Mouse (Mus musculus): ENCODE measurements around the gene Tpx2. TPM values are rescaled to one million over a fixed set of nuclear protein-coding genes. Genes with fewer than 3 reads are reported as not detected.

The Tpx2 gene
- polyA plus RNA-seq, 1 experiment from 2014 or later, result 95.3 TPM

DNA sequence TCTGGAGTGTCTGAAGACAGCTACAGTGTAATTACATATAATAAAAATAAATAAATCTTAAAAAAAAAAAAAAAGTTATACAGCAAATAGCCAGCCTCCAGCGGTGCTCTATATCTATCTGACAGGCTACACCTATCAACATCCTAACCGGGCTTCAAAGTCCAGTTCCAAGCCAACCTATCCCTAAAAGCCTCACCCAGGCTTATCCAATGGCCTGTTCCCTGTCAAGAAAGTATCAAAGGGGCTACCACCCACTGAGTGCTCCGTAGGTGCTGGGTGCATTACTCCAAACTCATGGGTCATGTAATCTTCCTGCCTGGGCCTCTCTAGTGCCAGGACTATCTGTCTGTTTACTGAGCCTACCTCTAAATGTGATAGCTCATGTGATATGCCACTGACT, 39.6 kb upstream of the Tpx2 start:
- no peaks in the 10 kb centered on the region; the same call in none of the 2 replicates for H3K36me3 ChIP-seq (ENCODE audit: control insufficient read depth, insufficient read depth, low read length)
- H3K9ac ChIP-seq (replicated peaks; ENCODE audit: low read depth, low read length), result no peak overlapping the region
- H3K4me1 ChIP-seq (ENCODE audit: control insufficient read depth, insufficient read depth, low read length), result peaks cover 42% of the 10 kb centered on the region
- H3K4me2 ChIP-seq (replicated peaks; ENCODE audit: low read depth, low read length), result no peak overlapping the region
- no peak for ATAC-seq (ENCODE audit: insufficient number of reproducible peaks, insufficient read depth, low FRiP score, low read depth)
- H3K4me3 ChIP-seq (ENCODE audit: low read depth, low read length), result no peak overlapping the region
- no peak overlapping the region for H3K27ac ChIP-seq (ENCODE audit: low read length)
- no peaks in the 10 kb centered on the region for H3K27me3 ChIP-seq (ENCODE audit: control insufficient read depth, insufficient read depth, low read length)
- no peaks in the 10 kb centered on the region for H3K9me3 ChIP-seq (ENCODE audit: control insufficient read depth, low read depth, low read length)
- WGBS, result 74% methylated on average over 3 of the region's 3 CpGs

DNA sequence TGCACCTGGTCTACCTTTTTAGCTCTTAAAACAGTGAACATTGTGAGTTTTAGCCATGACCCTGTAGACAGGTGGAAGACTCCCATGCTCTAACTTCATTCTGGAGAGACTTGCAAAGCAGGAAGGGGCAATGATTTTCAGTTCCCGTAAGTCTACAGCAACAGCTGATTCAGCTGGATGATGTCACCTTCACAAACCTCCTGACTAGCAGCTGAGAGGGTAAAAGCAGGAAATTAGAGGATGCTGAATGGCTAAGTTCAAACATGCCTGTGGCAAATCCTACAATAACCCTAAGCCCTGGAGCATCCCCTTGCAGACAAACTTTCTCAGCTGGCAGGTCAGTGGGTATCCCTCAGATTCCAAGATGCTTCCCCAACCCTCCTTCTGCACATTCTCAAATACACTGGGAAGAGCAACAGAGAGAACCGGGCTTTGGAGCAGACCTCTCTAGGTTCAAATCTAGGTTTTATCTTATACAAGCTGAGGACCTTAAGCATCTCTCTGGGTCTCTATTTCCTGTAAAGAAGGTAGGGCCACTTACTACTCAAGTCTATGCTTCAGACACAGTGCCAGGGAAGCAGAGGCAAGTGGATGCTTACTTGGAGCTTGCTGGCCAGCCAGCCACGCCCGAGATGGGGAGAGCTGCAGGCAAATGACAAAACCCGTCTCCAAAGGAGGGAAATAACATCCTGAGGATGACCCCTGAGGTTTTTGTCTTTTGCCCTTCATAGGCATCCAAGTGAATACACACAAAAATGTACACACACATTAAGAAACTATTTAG, 37.4 kb upstream of the Tpx2 start:
- no peak overlapping the region for H3K4me2 ChIP-seq (replicated peaks; ENCODE audit: low read depth, low read length)
- WGBS, result 68% methylated on average over 5 of the region's 5 CpGs
- no peak overlapping the region for H3K9ac ChIP-seq (replicated peaks; ENCODE audit: low read depth, low read length)
- H3K27ac ChIP-seq (ENCODE audit: low read length), result no peak overlapping the region
- no peaks in the 10 kb centered on the region; the same call in none of the 2 replicates for H3K36me3 ChIP-seq (ENCODE audit: control insufficient read depth, insufficient read depth, low read length)
- H3K9me3 ChIP-seq (ENCODE audit: control insufficient read depth, low read depth, low read length), result no peaks in the 10 kb centered on the region
- no peak for ATAC-seq (ENCODE audit: insufficient number of reproducible peaks, insufficient read depth, low FRiP score, low read depth)
- H3K4me1 ChIP-seq (ENCODE audit: control insufficient read depth, insufficient read depth, low read length), result peaks cover 30% of the 10 kb centered on the region; the same call in 1 of the 2 replicates
- no peak overlapping the region for H3K4me3 ChIP-seq (ENCODE audit: low read depth, low read length)
- no peaks in the 10 kb centered on the region for H3K27me3 ChIP-seq (ENCODE audit: control insufficient read depth, insufficient read depth, low read length)

DNA sequence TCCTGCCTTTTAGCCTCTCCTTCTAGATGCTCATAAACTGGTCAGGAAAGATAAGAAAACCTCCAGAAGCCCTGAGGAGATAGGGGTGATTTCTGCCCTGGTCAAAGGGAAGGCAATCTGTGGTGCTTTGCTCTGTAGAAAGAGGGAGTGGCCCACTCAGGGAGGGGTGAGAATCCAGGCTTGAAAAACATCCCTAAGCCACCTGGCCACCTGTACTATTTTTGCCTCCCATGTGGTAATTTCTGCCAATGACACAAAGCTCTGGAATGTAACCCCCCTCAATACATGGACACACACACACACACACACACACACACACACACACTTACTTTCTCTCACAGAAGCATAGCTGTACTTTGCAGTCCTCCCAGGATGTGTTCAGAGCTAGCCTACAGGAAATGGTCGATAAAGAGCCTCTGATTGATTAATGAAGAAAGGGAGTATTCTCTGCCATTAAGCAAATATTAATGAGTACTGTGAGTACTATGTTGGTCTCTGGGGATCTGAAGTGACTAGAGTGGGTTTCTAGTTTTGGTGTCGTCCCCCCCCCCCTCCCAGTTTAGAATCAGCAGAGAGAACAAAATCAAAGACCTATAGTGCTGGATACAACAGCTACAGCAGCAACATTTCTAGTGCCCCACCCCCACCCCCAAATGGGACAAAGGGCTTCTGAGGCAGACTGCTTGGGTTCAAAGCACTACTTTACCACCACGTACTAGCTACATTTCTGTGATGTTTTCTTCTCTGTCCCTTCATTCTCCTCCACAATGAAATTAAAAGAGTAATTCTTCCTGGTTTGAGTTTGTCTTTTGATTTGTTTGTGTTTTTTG, 36.2 kb upstream of the Tpx2 start:
- Histone ChIP-seq H3K27me3 (ENCODE audit: control insufficient read depth, insufficient read depth, low read length) (no peaks in the 10 kb centered on the region), H3K4me2 (replicated peaks; ENCODE audit: low read depth, low read length) (no peak overlapping the region), H3K27ac (ENCODE audit: low read length) (peak overlapping the region; percentile 48; the same call in 1 of the 2 replicates), H3K36me3 (ENCODE audit: control insufficient read depth, insufficient read depth, low read length) (no peaks in the 10 kb centered on the region; the same call in 1 of the 2 replicates), H3K9me3 (ENCODE audit: control insufficient read depth, low read depth, low read length) (no peaks in the 10 kb centered on the region), H3K4me3 (ENCODE audit: low read depth, low read length) (no peak overlapping the region), H3K9ac (replicated peaks; ENCODE audit: low read depth, low read length) (no peak overlapping the region), H3K4me1 (ENCODE audit: control insufficient read depth, insufficient read depth, low read length) (peaks cover 27% of the 10 kb centered on the region; the same call in 1 of the 2 replicates)
- ATAC-seq (ENCODE audit: insufficient number of reproducible peaks, insufficient read depth, low FRiP score, low read depth), result peak; percentile 70; the same call in 1 of the 2 replicates
- whole genome bisulfite sequencing, result 31% methylated on average over 3 of the region's 3 CpGs

DNA sequence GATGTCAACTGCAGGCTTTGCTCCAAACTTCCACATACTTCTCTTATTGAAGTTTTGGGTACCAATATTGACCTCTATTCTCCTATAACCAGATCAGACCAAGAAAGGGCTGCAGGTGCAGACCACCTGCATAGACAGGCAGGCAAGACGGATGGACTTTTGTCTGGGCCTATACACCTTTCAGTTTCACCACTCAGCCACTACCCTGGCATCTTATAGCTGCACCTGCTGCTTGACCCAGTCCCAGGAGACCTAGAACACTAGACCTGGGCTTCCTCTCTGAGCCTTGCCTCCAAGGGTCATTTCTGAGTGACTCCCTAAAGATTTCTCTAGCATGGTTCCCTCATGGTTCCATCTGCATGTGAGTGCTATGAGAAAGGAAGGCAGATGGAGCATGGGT, 34.5 kb upstream of the Tpx2 start:
- Histone ChIP-seq H3K9ac (replicated peaks; ENCODE audit: low read depth, low read length) (no peak overlapping the region), H3K36me3 (ENCODE audit: control insufficient read depth, insufficient read depth, low read length) (no peaks in the 10 kb centered on the region; the same call in 1 of the 2 replicates), H3K4me1 (ENCODE audit: control insufficient read depth, insufficient read depth, low read length) (peaks cover 43% of the 10 kb centered on the region), H3K9me3 (ENCODE audit: control insufficient read depth, low read depth, low read length) (no peaks in the 10 kb centered on the region), H3K4me3 (ENCODE audit: low read depth, low read length) (no peak overlapping the region), H3K27ac (ENCODE audit: low read length) (no peak overlapping the region), H3K27me3 (ENCODE audit: control insufficient read depth, insufficient read depth, low read length) (no peaks in the 10 kb centered on the region), H3K4me2 (replicated peaks; ENCODE audit: low read depth, low read length) (no peak overlapping the region)
- 86% methylated on average over 1 of the region's 1 CpGs for WGBS
- no peak for ATAC-seq (ENCODE audit: insufficient number of reproducible peaks, insufficient read depth, low FRiP score, low read depth)

DNA sequence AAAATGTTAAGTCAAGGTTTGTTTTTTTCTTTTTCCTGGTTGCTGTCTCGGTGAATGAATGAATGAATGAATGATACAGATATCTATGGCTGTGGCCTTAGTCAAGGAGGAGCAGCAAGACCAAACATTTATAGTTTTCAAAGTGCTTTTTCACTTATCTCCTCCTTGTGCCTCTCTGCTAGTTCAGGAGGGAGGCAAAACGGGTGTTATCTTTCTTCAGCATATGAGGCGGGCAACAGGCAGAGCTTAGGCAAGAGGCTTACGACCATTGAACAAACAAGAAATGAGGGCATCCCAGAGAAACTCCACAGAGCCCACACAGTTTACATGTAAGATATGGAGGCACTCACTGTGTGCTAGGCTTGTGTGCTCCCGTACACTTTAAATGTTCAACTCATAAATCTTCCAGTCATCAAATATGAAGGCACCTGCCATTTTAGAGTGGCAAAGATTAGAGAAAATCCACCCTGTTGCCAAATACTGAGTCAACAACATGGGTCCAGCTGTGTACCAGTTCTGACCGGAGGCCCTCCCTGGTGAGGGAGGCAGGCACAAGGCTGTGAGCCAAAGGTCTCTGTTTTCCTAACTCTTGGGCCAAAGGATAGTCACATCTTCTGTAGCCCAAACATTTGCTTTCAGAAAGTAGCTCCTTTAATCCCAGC, 33.4 kb upstream of the Tpx2 start:
- H3K27ac ChIP-seq (ENCODE audit: low read length), result no peak overlapping the region
- no peak for ATAC-seq (ENCODE audit: insufficient number of reproducible peaks, insufficient read depth, low FRiP score, low read depth)

DNA sequence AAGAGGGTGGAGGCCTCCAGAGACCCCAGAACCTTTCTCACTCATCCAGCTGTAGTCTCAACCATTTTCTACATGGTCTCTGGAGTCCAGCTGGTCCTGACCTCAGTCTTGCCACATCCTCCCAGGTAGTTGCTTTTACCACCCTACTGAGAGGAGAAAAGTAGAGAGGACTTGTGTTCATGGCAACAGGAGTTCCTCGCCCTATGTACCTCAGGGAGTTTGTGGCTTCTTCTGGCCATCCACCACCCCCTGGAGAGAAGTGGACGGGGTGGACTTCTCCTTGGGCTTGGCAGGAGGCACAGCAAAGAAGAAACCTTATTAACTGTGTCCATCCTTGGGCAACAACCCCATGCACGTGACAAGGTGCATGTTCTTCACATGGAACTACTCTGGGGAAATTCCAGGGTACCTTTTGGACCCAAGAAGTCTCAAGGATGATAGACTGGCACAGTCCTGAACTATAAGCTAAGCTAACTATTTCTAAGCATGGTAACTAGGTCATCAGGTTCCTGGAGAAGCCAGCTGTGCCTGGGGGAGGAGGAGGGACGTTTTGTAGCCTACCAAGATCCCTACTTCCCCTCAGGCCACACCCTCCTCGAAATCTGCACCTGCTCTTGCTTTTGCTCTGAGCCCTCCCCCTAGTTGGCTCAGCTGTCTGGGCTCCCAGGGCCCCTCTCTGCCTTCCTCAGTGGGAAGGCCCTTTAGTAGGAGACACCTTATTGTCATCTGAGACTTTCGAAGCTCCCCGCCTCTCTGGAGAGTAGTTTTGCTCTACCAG, 31.7 kb upstream of the Tpx2 start:
- Histone ChIP-seq H3K9ac (replicated peaks; ENCODE audit: low read depth, low read length) (no peak overlapping the region), H3K4me2 (replicated peaks; ENCODE audit: low read depth, low read length) (no peak overlapping the region), H3K27me3 (ENCODE audit: control insufficient read depth, insufficient read depth, low read length) (no peaks in the 10 kb centered on the region), H3K4me3 (ENCODE audit: low read depth, low read length) (no peak overlapping the region), H3K36me3 (ENCODE audit: control insufficient read depth, insufficient read depth, low read length) (0 out of 2 replicates have a peak, but pooled peaks cover 3% of the 10 kb centered on the region), H3K9me3 (ENCODE audit: control insufficient read depth, low read depth, low read length) (no peaks in the 10 kb centered on the region), H3K4me1 (ENCODE audit: control insufficient read depth, insufficient read depth, low read length) (peaks cover 44% of the 10 kb centered on the region), H3K27ac (ENCODE audit: low read length) (peak overlapping the region; percentile 53; the same call in 1 of the 2 replicates)
- WGBS, result 63% methylated on average over 7 of the region's 7 CpGs
- 0 out of 2 replicates have a peak, but pooled peaks have one; percentile 34 for ATAC-seq (ENCODE audit: insufficient number of reproducible peaks, insufficient read depth, low FRiP score, low read depth)

More for the DNA sequence above, 33.4 kb upstream of the Tpx2 start:
- H3K9me3 ChIP-seq (ENCODE audit: control insufficient read depth, low read depth, low read length), result no peaks in the 10 kb centered on the region
- no peak overlapping the region for H3K4me3 ChIP-seq (ENCODE audit: low read depth, low read length)
- H3K27me3 ChIP-seq (ENCODE audit: control insufficient read depth, insufficient read depth, low read length), result no peaks in the 10 kb centered on the region
- no peak overlapping the region for H3K9ac ChIP-seq (replicated peaks; ENCODE audit: low read depth, low read length)
- no peaks in the 10 kb centered on the region for H3K36me3 ChIP-seq (ENCODE audit: control insufficient read depth, insufficient read depth, low read length)
- peaks cover 44% of the 10 kb centered on the region for H3K4me1 ChIP-seq (ENCODE audit: control insufficient read depth, insufficient read depth, low read length)
- no peak overlapping the region for H3K4me2 ChIP-seq (replicated peaks; ENCODE audit: low read depth, low read length)
- WGBS, result 58% methylated on average over 6 of the region's 6 CpGs

DNA sequence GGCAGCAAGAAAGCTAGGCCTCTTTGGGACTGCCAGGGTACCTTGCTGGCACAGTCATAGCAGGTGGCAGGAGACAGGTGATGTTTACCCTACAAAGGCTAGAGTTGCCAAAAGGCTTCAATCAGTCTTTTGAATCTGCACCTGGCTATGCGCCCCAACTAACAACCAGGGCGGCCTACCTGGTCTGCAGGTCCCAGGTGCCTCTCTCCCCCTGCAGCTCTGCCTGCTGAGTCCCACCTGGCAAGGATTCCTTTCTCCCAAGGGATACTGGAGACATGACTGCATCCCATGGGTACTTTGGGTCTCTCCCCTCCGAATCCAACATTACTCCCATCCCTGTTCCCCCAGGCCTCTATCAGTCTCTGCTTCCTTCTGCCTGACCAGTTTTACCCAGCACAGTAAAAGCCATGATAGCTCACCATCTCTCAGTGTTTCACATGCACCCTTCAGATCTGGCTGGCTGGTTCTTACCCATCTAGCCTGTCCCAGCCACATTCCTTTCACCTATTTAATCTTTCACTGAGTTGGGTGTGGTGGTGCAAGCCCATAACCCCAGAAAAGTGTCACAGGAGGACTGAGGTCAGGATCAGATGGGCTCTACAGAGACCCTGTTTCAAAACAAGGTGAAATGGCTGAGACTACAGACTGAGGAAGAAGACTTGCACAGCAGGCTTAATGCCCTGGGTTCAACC, 31.0 kb upstream of the Tpx2 start:
- H3K4me1 ChIP-seq (ENCODE audit: control insufficient read depth, insufficient read depth, low read length), result peaks cover 44% of the 10 kb centered on the region
- no peak for ATAC-seq (ENCODE audit: insufficient number of reproducible peaks, insufficient read depth, low FRiP score, low read depth)
- H3K9ac ChIP-seq (replicated peaks; ENCODE audit: low read depth, low read length), result no peak overlapping the region
- H3K4me3 ChIP-seq (ENCODE audit: low read depth, low read length), result no peak overlapping the region
- H3K27me3 ChIP-seq (ENCODE audit: control insufficient read depth, insufficient read depth, low read length), result no peaks in the 10 kb centered on the region
- peak overlapping the region; percentile 53; the same call in 1 of the 2 replicates for H3K27ac ChIP-seq (ENCODE audit: low read length)
- H3K4me2 ChIP-seq (replicated peaks; ENCODE audit: low read depth, low read length), result no peak overlapping the region
- H3K9me3 ChIP-seq (ENCODE audit: control insufficient read depth, low read depth, low read length), result no peaks in the 10 kb centered on the region
- H3K36me3 ChIP-seq (ENCODE audit: control insufficient read depth, insufficient read depth, low read length), result 0 out of 2 replicates have a peak, but pooled peaks cover 3% of the 10 kb centered on the region
- WGBS, result 76% methylated on average over 3 of the region's 3 CpGs
